Mouse (Mus musculus) urinary bladder, postnatal 10 days (tissue): ENCODE results near the gene Gabrb2.

Experiments
- DNase-seq: peaks from one replicate; pipeline ENCODE4 v3.0.0; 2022; ENCODE audit warnings: low spot score

Gene Gabrb2

GRCm38 (mm10) chr11:42418996-42419782 is at the start of gene Gabrb2:
Gabrb2 (plus strand) TSS chr11:42419757.
- DNase-seq, result no peak

- DNase-seq, result no peak
Measured at GRCm38 (mm10) chr11:42378983-42379382, 40.6 kb upstream of the Gabrb2 start.

- no peak for DNase-seq
Measured at GRCm38 (mm10) chr11:42386486-42386885, 33.1 kb upstream of the Gabrb2 start.

GRCm38 (mm10) chr11:42390682-42391290 is 28.8 kb upstream of the Gabrb2 start:
- no peak for DNase-seq

- DNase-seq, result no peak
Measured at GRCm38 (mm10) chr11:42393451-42393850, 26.1 kb upstream of the Gabrb2 start.

- no peak for DNase-seq
Measured at GRCm38 (mm10) chr11:42419791-42420633, 455 bp downstream of the Gabrb2 start.

- no peak for DNase-seq
Measured at GRCm38 (mm10) chr11:42420634-42421470, 1.3 kb downstream of the Gabrb2 start.

GRCm38 (mm10) chr11:42423231-42423630 is 3.7 kb downstream of the Gabrb2 start:
- no peak for DNase-seq

GRCm38 (mm10) chr11:42431495-42431894 is 11.9 kb downstream of the Gabrb2 start:
- no peak for DNase-seq

- no peak for DNase-seq
Measured at GRCm38 (mm10) chr11:42438978-42439377, 19.4 kb downstream of the Gabrb2 start.

GRCm38 (mm10) chr11:42443641-42444040 is 24.1 kb downstream of the Gabrb2 start:
- no peak for DNase-seq

GRCm38 (mm10) chr11:42448929-42449328 is 29.4 kb downstream of the Gabrb2 start:
- no peak for DNase-seq

GRCm38 (mm10) chr11:42464136-42464535 is 44.6 kb downstream of the Gabrb2 start:
- no peak for DNase-seq

GRCm38 (mm10) chr11:42468381-42468780 is 48.8 kb downstream of the Gabrb2 start:
- DNase-seq, result no peak

GRCm38 (mm10) chr11:42474523-42474922 is 55.0 kb downstream of the Gabrb2 start:
- DNase-seq, result no peak

- DNase-seq, result no peak
Measured at GRCm38 (mm10) chr11:42487625-42488024, 68.1 kb downstream of the Gabrb2 start.

GRCm38 (mm10) chr11:42501166-42501565 is 81.6 kb downstream of the Gabrb2 start:
- DNase-seq, result no peak

- DNase-seq, result no peak
Measured at GRCm38 (mm10) chr11:42505436-42505835, 85.9 kb downstream of the Gabrb2 start.

GRCm38 (mm10) chr11:42505911-42506310 is 86.4 kb downstream of the Gabrb2 start:
- no peak for DNase-seq

GRCm38 (mm10) chr11:42521960-42522359 is 102.4 kb downstream of the Gabrb2 start:
- DNase-seq, result no peak

- DNase-seq, result no peak
Measured at GRCm38 (mm10) chr11:42528226-42528881, 108.8 kb downstream of the Gabrb2 start.
